Mouse (Mus musculus): ENCODE results near the gene Gm11034. TPM values are rescaled to one million over a fixed set of nuclear protein-coding genes. Genes with fewer than 3 reads are reported as not detected.

The Gm11034 gene
- total and polyA plus RNA-seq, 2 experiments from 2014 or later = not detected

- Histone ChIP-seq H3K27ac (no peak overlapping the region), H3K4me1 (ENCODE audit: insufficient read depth, low read length) (peaks cover under 1% of the 10 kb centered on the region; the same call in 1 of the 2 replicates), H3K36me3 (ENCODE audit: insufficient read depth, low read length) (no peaks in the 10 kb centered on the region), H3K9me3 (ENCODE audit: low read length) (no peaks in the 10 kb centered on the region), H3K4me2 (ENCODE audit: low read depth, low read length) (no peak overlapping the region), H3K9ac (replicated peaks; ENCODE audit: low read length) (no peak overlapping the region), H3K4me3 (ENCODE audit: low read length) (no peak overlapping the region), H3K27me3 (ENCODE audit: insufficient read depth, low read length) (no peaks in the 10 kb centered on the region)
- no peak for ATAC-seq
- DNase-seq (ENCODE audit: low spot score) = no peak
- WGBS = 42% methylated on average over 2 of the region's 2 CpGs
- TF ChIP-seq CTCF (IDR thresholded peaks at IDR 0.05; ENCODE audit: low read depth) = peak; percentile 35
These were observed 1.6 kb upstream of the Gm11034 start for GRCm38 (mm10) chr8:72215060-72215459.

- H3K9ac ChIP-seq (replicated peaks; ENCODE audit: low read length) = no peak within 1 kb of the TSS
- H3K27me3 ChIP-seq (ENCODE audit: insufficient read depth, low read length) = no peaks in the 10 kb centered on the region
- no peak within 1 kb of the TSS for H3K27ac ChIP-seq
- H3K4me2 ChIP-seq (ENCODE audit: low read depth, low read length) = no peak within 1 kb of the TSS
- no peaks in the 10 kb centered on the region for H3K36me3 ChIP-seq (ENCODE audit: insufficient read depth, low read length)
- no peaks in the 10 kb centered on the region for H3K4me1 ChIP-seq (ENCODE audit: insufficient read depth, low read length)
- H3K4me3 ChIP-seq (ENCODE audit: low read length) = no peak within 1 kb of the TSS
- WGBS = 58% methylated on average over 4 of the region's 4 CpGs
- DNase-seq (ENCODE audit: low spot score) (no peak), ATAC-seq (no peak)
- no peak for TF ChIP-seq CTCF (IDR thresholded peaks at IDR 0.05; ENCODE audit: low read depth)
- no peaks in the 10 kb centered on the region for H3K9me3 ChIP-seq (ENCODE audit: low read length)
These were observed 685 bp downstream of the Gm11034 start, which contains the start of gene Cib3 for GRCm38 (mm10) chr8:72212751-72213150. Cib3 (minus strand) TSS chr8:72212837.

- H3K4me2 ChIP-seq (ENCODE audit: low read depth, low read length) = no peak overlapping the region
- no peak overlapping the region for H3K27ac ChIP-seq
- no peaks in the 10 kb centered on the region for H3K36me3 ChIP-seq (ENCODE audit: insufficient read depth, low read length)
- H3K9me3 ChIP-seq (ENCODE audit: low read length) = no peaks in the 10 kb centered on the region
- H3K9ac ChIP-seq (replicated peaks; ENCODE audit: low read length) = no peak overlapping the region
- WGBS = 95% methylated on average over 1 of the region's 1 CpGs
- H3K27me3 ChIP-seq (ENCODE audit: insufficient read depth, low read length) = no peaks in the 10 kb centered on the region
- no peak for DNase-seq (ENCODE audit: low spot score)
- ATAC-seq = no peak
- H3K4me1 ChIP-seq (ENCODE audit: insufficient read depth, low read length) = no peaks in the 10 kb centered on the region
- no peak overlapping the region for H3K4me3 ChIP-seq (ENCODE audit: low read length)
- no peak for TF ChIP-seq CTCF (IDR thresholded peaks at IDR 0.05; ENCODE audit: low read depth)
These were observed 1.6 kb downstream of the Gm11034 start for GRCm38 (mm10) chr8:72211846-72212245.

- H3K27ac ChIP-seq = no peak overlapping the region
- no peak overlapping the region for H3K4me3 ChIP-seq (ENCODE audit: low read length)
- no peaks in the 10 kb centered on the region for H3K27me3 ChIP-seq (ENCODE audit: insufficient read depth, low read length)
- H3K9me3 ChIP-seq (ENCODE audit: low read length) = no peaks in the 10 kb centered on the region
- no peak for TF ChIP-seq CTCF (IDR thresholded peaks at IDR 0.05; ENCODE audit: low read depth)
- WGBS = 63% methylated on average over 2 of the region's 2 CpGs
- no peak overlapping the region for H3K4me2 ChIP-seq (ENCODE audit: low read depth, low read length)
- H3K4me1 ChIP-seq (ENCODE audit: insufficient read depth, low read length) = no peaks in the 10 kb centered on the region
- DNase-seq (ENCODE audit: low spot score) = no peak
- no peak for ATAC-seq
- no peaks in the 10 kb centered on the region for H3K36me3 ChIP-seq (ENCODE audit: insufficient read depth, low read length)
- no peak overlapping the region for H3K9ac ChIP-seq (replicated peaks; ENCODE audit: low read length)
These were observed 2.7 kb downstream of the Gm11034 start for GRCm38 (mm10) chr8:72210710-72211109.

DNA sequence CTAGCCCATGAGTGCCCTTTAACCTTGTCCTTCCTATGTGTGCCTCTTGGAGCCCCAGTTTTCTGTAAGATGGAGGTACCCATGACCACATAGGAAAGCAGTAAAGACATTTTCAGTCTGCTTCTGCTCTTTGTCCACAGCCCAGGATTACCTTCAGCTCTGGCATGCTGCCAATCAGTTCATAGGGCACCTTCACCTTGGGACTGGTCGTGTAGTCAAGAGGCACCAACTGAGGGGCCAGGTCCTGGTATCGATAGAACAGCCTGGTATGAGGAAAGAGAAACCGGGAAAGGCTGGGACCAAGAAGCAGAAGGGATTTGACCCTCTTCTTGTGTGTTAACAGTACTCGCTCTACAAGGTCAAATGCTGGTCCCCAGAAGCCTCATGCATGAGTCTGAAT is 3.2 kb downstream of the Gm11034 start:
- Histone ChIP-seq H3K27me3 (ENCODE audit: insufficient read depth, low read length) (no peaks in the 10 kb centered on the region), H3K4me2 (ENCODE audit: low read depth, low read length) (no peak overlapping the region), H3K9me3 (ENCODE audit: low read length) (no peaks in the 10 kb centered on the region), H3K9ac (replicated peaks; ENCODE audit: low read length) (no peak overlapping the region), H3K36me3 (ENCODE audit: insufficient read depth, low read length) (no peaks in the 10 kb centered on the region), H3K27ac (no peak overlapping the region), H3K4me3 (ENCODE audit: low read length) (no peak overlapping the region), H3K4me1 (ENCODE audit: insufficient read depth, low read length) (no peaks in the 10 kb centered on the region)
- no peak for TF ChIP-seq CTCF (IDR thresholded peaks at IDR 0.05; ENCODE audit: low read depth)
- DNase-seq (ENCODE audit: low spot score) (no peak), ATAC-seq (no peak)
- 78% methylated on average over 4 of the region's 4 CpGs for WGBS

- DNase-seq (ENCODE audit: low spot score) = no peak
- no peak overlapping the region for H3K9ac ChIP-seq (replicated peaks; ENCODE audit: low read length)
- no peak for ATAC-seq
- no peak overlapping the region for H3K27ac ChIP-seq
- H3K27me3 ChIP-seq (ENCODE audit: insufficient read depth, low read length) = no peaks in the 10 kb centered on the region
- no peak overlapping the region for H3K4me2 ChIP-seq (ENCODE audit: low read depth, low read length)
- H3K4me3 ChIP-seq (ENCODE audit: low read length) = no peak overlapping the region
- H3K4me1 ChIP-seq (ENCODE audit: insufficient read depth, low read length) = no peaks in the 10 kb centered on the region
- no peaks in the 10 kb centered on the region for H3K9me3 ChIP-seq (ENCODE audit: low read length)
- no peak for TF ChIP-seq CTCF (IDR thresholded peaks at IDR 0.05; ENCODE audit: low read depth)
- no peaks in the 10 kb centered on the region for H3K36me3 ChIP-seq (ENCODE audit: insufficient read depth, low read length)
- WGBS = 85% methylated on average over 1 of the region's 1 CpGs
These were observed 4.9 kb downstream of the Gm11034 start for GRCm38 (mm10) chr8:72208582-72208981.

DNA sequence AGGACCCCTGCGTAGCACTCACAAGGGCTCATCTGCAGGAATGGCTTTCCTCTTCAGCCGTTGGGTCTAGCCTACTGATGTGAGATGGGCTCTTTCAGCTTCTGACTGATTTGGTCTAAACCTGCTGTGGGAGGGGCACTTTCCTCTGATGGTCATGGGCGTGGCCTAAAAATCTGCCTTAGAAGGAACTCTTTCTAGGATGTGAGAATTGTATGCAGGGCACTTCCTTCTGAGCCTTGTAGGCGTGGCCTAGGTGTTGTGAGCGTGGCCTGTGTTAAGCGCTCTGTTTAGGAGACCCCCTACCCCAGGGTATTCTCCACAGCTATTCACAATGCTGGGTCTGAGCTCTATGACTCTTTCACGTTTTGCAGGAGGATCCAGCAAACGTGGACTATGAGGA is 15.4 kb downstream of the Gm11034 start:
- no peak for DNase-seq (ENCODE audit: low spot score)
- Histone ChIP-seq H3K9me3 (ENCODE audit: low read length) (peaks cover 7% of the 10 kb centered on the region), H3K4me3 (ENCODE audit: low read length) (no peak overlapping the region), H3K27ac (no peak overlapping the region), H3K9ac (replicated peaks; ENCODE audit: low read length) (no peak overlapping the region), H3K27me3 (ENCODE audit: insufficient read depth, low read length) (no peaks in the 10 kb centered on the region), H3K4me2 (ENCODE audit: low read depth, low read length) (no peak overlapping the region), H3K36me3 (ENCODE audit: insufficient read depth, low read length) (no peaks in the 10 kb centered on the region), H3K4me1 (ENCODE audit: insufficient read depth, low read length) (no peaks in the 10 kb centered on the region)
- TF ChIP-seq CTCF (IDR thresholded peaks at IDR 0.05; ENCODE audit: low read depth) = no peak
- no peak for ATAC-seq
- 66% methylated on average over 8 of the region's 8 CpGs for WGBS
